Mouse (Mus musculus): Measurements from ENCODE around the gene Dirc2. TPM values are rescaled to one million over a fixed set of nuclear protein-coding genes. Genes with fewer than 3 reads are reported as not detected.
A peak's percentile ranks its signal among the peaks of the same experiment; 100 is the strongest.

Dirc2 gene
- 1 to 10 TPM; 1.9 to 2.5 TPM for polyA plus RNA-seq (2017; shearing (Covaris generic))

DNA sequence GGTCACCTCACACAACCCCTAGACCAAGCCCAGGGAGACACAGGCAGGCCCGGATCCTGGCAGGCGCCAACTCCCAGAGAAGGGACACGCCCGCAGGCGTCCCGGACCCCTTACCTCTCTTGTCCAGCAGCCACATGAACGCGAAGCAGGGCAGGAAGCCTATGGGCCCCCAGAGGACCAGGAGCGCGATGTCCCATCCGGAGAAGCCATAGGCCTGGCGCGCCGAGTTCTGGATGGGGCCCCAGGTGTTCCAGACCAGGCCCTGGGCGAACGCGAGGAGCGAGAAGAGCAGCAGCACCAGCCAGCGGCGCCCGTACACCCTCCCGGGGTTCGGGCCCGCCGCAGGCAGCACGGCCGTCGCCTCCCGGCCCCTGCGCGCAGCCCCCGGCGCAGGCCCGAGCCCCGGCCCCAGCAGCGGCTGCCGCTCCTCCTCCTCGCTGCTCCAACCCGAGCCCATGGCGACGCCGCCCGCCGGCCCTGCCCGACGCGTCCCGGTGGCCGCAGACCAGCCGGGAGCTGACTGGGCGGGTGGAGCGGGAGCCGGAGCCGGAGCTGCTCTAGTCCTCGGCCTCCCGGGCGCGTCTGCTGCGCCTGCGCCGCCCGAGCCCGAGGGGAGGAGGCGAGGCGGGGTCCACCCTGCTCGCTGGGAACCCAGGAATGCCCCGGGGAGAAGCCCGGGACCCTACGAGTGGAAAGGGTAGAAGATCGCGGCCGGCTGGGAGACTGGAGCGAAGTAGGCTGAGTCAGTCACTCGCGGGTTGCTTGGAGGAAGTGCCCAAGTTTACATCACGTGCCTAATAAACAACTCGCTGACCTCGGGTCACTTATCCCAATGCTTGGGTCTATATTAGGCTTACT lies at the start of gene Dirc2:
Gene Dirc2 (minus strand): TSS at position 572 of the 858 bp plus-strand sequence.
- ATAC-seq = no peak

- peak; percentile 80 for ATAC-seq
These were observed 48.3 kb upstream of the Dirc2 start for GRCm38 (mm10) chr16:35817255-35818089.

- no peak for ATAC-seq
These were observed 44.0 kb upstream of the Dirc2 start for GRCm38 (mm10) chr16:35813119-35813518.

GRCm38 (mm10) chr16:35808838-35809237 lies 39.7 kb upstream of the Dirc2 start:
- no peak for ATAC-seq

DNA sequence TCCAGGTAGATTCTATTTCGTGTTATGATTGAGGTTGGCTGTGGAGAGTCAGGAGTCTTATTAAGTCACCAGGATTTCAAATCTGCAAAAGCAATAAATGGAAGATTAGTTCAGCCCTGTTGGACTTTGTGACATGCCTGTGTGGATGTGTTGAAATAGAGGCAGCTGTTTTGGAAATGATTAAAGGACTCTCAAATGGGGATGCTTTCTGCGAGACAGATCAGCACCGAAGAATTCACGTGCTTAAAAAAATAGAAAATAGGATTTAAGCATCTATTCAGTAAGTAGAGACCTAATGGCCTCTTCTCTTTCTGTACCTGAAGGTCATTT lies 38.5 kb upstream of the Dirc2 start:
- no peak for ATAC-seq

DNA sequence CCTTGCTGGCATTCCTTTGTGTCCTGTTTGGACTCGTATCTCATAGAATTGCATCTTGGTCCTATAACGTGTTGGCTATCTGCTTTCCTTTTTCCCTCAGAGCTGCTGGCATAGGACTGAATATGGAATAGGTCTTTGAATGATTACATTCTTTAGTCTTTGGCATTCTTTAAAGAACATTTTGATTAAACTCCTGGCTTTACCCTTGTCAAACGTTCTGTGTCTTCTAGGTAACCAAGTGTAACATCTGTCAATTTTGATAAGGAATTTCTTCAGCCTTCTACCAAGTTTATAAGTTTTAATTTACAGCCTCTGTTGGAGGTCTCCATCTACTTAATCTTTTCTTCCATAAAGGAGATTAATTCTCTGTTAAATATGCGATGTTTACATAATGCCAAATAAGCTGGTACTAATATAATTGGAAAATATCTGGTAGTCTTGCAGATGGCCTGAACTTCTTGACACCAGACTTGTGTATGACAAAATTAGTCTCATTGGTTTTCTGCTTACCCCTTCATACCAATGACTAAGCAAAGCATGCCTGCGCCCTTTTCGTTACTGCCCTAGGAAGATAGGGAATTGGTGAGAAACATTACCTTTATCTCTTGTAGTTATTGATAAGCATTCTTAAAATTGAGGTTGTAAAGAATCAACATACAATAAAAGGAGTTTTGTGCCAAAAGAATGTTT lies 38.0 kb upstream of the Dirc2 start:
- no peak for ATAC-seq

GRCm38 (mm10) chr16:35803723-35804122 lies 34.6 kb upstream of the Dirc2 start:
- ATAC-seq = no peak

- no peak for ATAC-seq
These were observed 33.0 kb upstream of the Dirc2 start for GRCm38 (mm10) chr16:35802163-35802562.

- no peak for ATAC-seq
These were observed 22.9 kb upstream of the Dirc2 start for GRCm38 (mm10) chr16:35791962-35792521.

DNA sequence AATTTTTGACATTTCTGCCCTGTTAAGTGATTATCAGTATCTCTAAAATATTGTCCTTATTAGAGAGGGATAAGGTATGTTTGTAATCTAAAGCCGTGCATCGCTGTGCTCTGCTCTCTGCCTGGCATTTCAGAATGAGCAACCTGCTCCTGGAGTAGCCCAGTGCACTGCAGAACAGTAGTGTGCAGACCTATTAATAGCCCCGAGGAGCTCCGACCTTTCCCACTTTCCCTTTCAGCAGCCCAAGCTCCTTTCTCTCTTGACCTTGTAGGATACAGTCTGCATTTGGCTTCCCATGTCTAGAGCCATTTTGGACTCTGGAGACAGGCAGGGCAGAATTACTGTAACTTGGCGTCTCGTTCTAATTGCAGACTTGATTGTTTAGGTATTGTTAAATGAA lies 19.2 kb upstream of the Dirc2 start:
- no peak for ATAC-seq

DNA sequence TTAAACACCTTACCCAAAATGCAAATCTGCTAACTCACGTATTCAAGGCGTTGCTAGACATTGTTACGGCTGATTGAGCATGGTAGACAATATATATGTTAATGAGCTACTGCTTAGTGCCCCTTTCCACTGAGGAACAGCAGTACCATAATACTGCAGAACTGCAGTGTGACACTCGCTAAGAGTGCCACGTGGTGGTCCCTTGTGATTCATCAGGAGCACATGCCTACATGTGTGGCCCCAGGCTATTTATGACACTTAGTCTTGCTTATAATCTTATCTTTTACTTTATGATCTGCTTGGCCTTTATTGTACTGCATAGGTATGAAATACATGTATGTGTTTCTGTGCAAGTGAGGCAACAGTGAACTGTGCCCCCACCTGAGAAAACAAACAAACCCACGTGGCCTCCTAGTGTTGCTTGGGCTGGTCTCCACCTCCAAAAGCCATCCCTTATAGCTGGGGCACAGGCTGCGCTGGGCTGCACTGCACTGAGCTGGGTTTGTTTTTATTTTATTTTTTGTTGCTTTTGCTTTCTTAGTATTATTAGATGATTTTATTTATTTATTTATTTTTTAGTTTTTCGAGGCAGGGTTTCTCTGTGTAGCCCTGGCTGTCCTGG lies 18.5 kb upstream of the Dirc2 start:
- no peak for ATAC-seq

- no peak for ATAC-seq
These were observed 18.0 kb upstream of the Dirc2 start for GRCm38 (mm10) chr16:35787163-35787562.

GRCm38 (mm10) chr16:35784134-35784725 lies 15.1 kb upstream of the Dirc2 start:
- no peak for ATAC-seq

GRCm38 (mm10) chr16:35783207-35783573 lies 14.0 kb upstream of the Dirc2 start:
- no peak for ATAC-seq

GRCm38 (mm10) chr16:35782451-35783206 lies 13.5 kb upstream of the Dirc2 start:
- ATAC-seq = no peak

DNA sequence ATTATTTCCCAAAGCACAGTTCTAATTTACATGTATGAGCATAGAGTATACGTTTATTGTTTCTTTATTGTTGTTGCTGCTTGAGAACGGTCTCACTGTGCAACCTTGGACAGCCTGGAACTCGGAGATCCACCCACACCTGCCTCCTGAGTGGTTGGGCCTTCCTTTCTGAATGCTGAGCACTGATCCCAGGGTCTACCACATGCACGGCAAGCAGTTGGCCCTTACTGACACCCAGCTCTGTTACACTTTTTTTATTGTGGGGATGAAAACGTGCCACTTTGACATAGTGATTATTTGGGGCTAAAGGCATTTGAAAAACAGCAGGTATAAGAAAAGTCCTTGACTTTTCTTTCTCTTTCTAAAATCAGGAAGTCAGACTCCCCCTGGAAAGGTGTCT lies 12.5 kb upstream of the Dirc2 start:
- no peak for ATAC-seq

DNA sequence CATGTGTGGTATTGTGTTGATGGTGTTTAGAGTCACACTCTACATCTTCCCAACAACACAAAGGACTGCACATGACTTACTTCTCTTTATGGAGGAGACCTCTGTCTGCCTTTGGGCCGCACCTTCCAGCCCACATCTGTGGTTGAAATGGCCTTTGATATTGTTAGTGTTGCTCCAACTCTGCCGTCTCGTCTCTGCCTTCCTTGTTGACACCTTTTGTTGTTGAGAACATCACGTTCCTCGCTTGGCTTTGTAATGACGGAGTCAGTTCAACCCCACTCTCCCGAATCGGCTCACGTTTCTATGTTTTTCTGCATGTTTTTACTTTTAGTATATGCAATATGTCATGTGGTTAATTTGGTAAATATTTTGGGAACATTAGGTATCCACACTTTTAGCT lies 11.9 kb upstream of the Dirc2 start:
- ATAC-seq = no peak

GRCm38 (mm10) chr16:35779681-35780080 lies 10.5 kb upstream of the Dirc2 start:
- no peak for ATAC-seq

- no peak for ATAC-seq
These were observed 8.6 kb upstream of the Dirc2 start for GRCm38 (mm10) chr16:35777768-35778167.

DNA sequence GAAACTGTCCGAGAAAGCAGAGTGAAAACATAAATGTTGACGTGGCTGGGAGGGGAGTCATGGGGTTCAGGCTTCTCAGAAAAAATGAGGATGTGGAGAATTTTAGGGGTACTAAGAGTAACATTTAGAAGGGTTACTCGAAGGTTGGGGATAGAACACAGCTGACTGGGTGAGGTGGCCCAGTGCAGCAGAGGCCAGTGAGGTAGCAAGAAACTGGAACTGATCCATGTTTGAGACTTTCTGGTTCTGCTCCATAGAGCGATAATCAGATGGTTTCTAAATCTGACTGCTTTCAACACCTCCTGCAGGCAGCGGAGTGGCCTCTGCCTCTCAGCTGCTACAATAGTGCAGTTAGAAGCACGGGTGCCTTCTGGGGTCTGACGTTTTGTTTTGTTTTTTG lies 7.6 kb upstream of the Dirc2 start:
- ATAC-seq = no peak

GRCm38 (mm10) chr16:35775835-35776234 lies 6.7 kb upstream of the Dirc2 start:
- ATAC-seq = no peak

All from activated CD4-positive, CD25-positive, alpha-beta regulatory T cell, adult 4 months (primary cell).